Mouse (Mus musculus) MEL (cell line): Measurements from ENCODE around the gene Usp53.

Source experiments
- CHD1 ChIP-seq: IDR thresholded peaks from 2 replicates; pipeline ENCODE4 v1.6.1; 2012; ENCODE audit warnings: low read depth, mild to moderate bottlenecking, inconsistent platforms, low read length, improper control_type of control experiment
- CTCF ChIP-seq, 3 experiments: IDR thresholded peaks in 2 of 3; conservative IDR thresholded peaks in 1 of 3; 2 replicates each; pipeline ENCODE4 v1.5.1; 2011 to 2012; ENCODE audit warnings: low read length in 3 of 3, low read depth in 2 of 3, mild to moderate bottlenecking in 2 of 3, improper control_type of control experiment in 1 of 3, inconsistent platforms in 1 of 3, mixed read lengths in 1 of 3, moderate library complexity in 1 of 3; ENCODE audit not compliant: control insufficient read depth in 1 of 3, insufficient read depth in 1 of 3, poor library complexity in 1 of 3, severe bottlenecking in 1 of 3
- ETS1 ChIP-seq: IDR thresholded peaks from 2 replicates; pipeline ENCODE4 v1.6.1; 2012; ENCODE audit warnings: low read depth, mild to moderate bottlenecking, inconsistent platforms, low read length, improper control_type of control experiment, moderate library complexity
- HCFC1 ChIP-seq: IDR thresholded peaks from 2 replicates; pipeline ENCODE4 v1.6.1; 2012; ENCODE audit warnings: low read depth, mild to moderate bottlenecking, inconsistent platforms, low read length, improper control_type of control experiment, moderate library complexity
- MYB ChIP-seq: IDR thresholded peaks from 2 replicates; pipeline ENCODE4 v1.6.1; 2011; ENCODE audit warnings: mild to moderate bottlenecking, low read depth, low read length, improper control_type of control experiment
- POLR2A ChIP-seq, 2 experiments: IDR thresholded peaks; 2 replicates each; pipeline ENCODE4 v1.6.1; 2011 to 2012; ENCODE audit warnings: low read length in 2 of 2, mild to moderate bottlenecking in 2 of 2, control low read depth in 1 of 2, improper control_type of control experiment in 1 of 2, low read depth in 1 of 2, moderate library complexity in 1 of 2; ENCODE audit not compliant: control insufficient read depth in 1 of 2, insufficient read depth in 1 of 2, poor library complexity in 1 of 2
- RAD21 ChIP-seq: IDR thresholded peaks from 2 replicates; pipeline ENCODE4 v1.6.1; 2011; ENCODE audit warnings: mild to moderate bottlenecking, low read depth, low read length, improper control_type of control experiment
- SIN3A ChIP-seq: IDR thresholded peaks from 2 replicates; pipeline ENCODE4 v1.6.1; 2012; ENCODE audit warnings: low read length, improper control_type of control experiment, inconsistent platforms
- TBP ChIP-seq: IDR thresholded peaks from 2 replicates; pipeline ENCODE4 v1.8.0; 2011; ENCODE audit warnings: low read depth, low read length, improper control_type of control experiment
- USF1 ChIP-seq: IDR thresholded peaks from 2 replicates; pipeline ENCODE4 v1.6.1; 2014; ENCODE audit warnings: low read depth, mild to moderate bottlenecking, inconsistent platforms, low read length, improper control_type of control experiment, moderate library complexity

GRCm38 (mm10) chr3:122968391-122968790 is 15.9 kb downstream of the Usp53 start:
- TF ChIP-seq HCFC1, result no peak
- no peak for TF ChIP-seq SIN3A
- TF ChIP-seq CTCF (IDR thresholded peaks at IDR 0.05 in 2 of 3, conservative IDR thresholded peaks at IDR 0.05 in 1 of 3; ENCODE audit: control insufficient read depth in 1 of 3, insufficient read depth in 1 of 3, low read depth in 2 of 3, low read length in 3 of 3, poor library complexity in 1 of 3, severe bottlenecking in 1 of 3), result no peak
- TF ChIP-seq MYB, result no peak
- no peak for TF ChIP-seq POLR2A (IDR thresholded peaks at IDR 0.05; ENCODE audit: control insufficient read depth in 1 of 2, insufficient read depth in 1 of 2, low read depth in 1 of 2, low read length in 2 of 2, poor library complexity in 1 of 2)
- TF ChIP-seq USF1, result no peak
- TF ChIP-seq CHD1, result no peak
- TF ChIP-seq TBP, result no peak
- no peak for TF ChIP-seq RAD21
- no peak for TF ChIP-seq ETS1
